Mouse (Mus musculus) hindbrain, embryonic 11.5 days (tissue): ENCODE results near the gene Ifrd1. TPM values are rescaled to one million over a fixed set of nuclear protein-coding genes. Genes with fewer than 3 reads are reported as not detected.

Experiments used
- ATAC-seq: fragments of 200-750 bp; cut with Nextera tagmentation; 2 replicates; pipeline ENCODE4 v1.8.0; 2017; ENCODE audit warnings: mild to moderate bottlenecking, moderate TSS enrichment, moderate library complexity; ENCODE audit not compliant: low FRiP score
- DNase-seq: peaks from one replicate; pipeline ENCODE4 v3.0.0-alpha.2; 2015; ENCODE audit warnings: low spot score
- H3K27ac ChIP-seq: fragments of 300-500 bp; sonication (generic); 2 replicates; pipeline ENCODE4 v1.5.1; 2014; ENCODE audit warnings: mild to moderate bottlenecking, low read depth, low read length
- H3K27me3 ChIP-seq: fragments of 300-500 bp; sonication (generic); 2 replicates; pipeline ENCODE4 v1.6.1; 2014; ENCODE audit warnings: mild to moderate bottlenecking, low read length, moderate library complexity, mixed read lengths; ENCODE audit not compliant: control insufficient read depth, insufficient read depth
- H3K36me3 ChIP-seq: fragments of 300-500 bp; sonication (generic); 2 replicates; pipeline ENCODE4 v1.6.1; 2014; ENCODE audit warnings: mild to moderate bottlenecking, low read length, moderate library complexity, mixed read lengths; ENCODE audit not compliant: control insufficient read depth, insufficient read depth
- H3K4me1 ChIP-seq: fragments of 300-500 bp; sonication (generic); replicated peaks from 2 replicates; pipeline ENCODE4 v1.6.1; 2014; ENCODE audit warnings: low read length, mixed read lengths; ENCODE audit not compliant: control insufficient read depth, insufficient read depth
- H3K4me2 ChIP-seq: fragments of 300-500 bp; sonication (generic); replicated peaks from 2 replicates; pipeline ENCODE4 v1.6.1; 2014; ENCODE audit warnings: mild to moderate bottlenecking, low read depth, low read length
- H3K4me3 ChIP-seq: fragments of 300-500 bp; sonication (generic); 2 replicates; pipeline ENCODE4 v1.5.1; 2014; ENCODE audit warnings: low read depth, low read length
- H3K9ac ChIP-seq: fragments of 300-500 bp; sonication (generic); 2 replicates; pipeline ENCODE4 v1.6.1; 2014; ENCODE audit warnings: low read depth, low read length
- H3K9me3 ChIP-seq: fragments of 300-500 bp; sonication (generic); 2 replicates; pipeline ENCODE4 v1.6.1; 2016; ENCODE audit warnings: low read length; ENCODE audit not compliant: control insufficient read depth
- WGBS: fragments of 180-500 bp; shearing (Covaris S2); extraction: QIAGEN DNeasy Blood & Tissue Kit; methylation state at CpG from one replicate; pipeline ENCODE4 v1.1.7; 2014; 5-methylcytosine and 5-hydroxymethylcytosine counted together
- polyA plus RNA-seq: library from polyadenylated mRNA; unstranded; fragments of >200 nt; fragmentation: Nextera tagmentation; extraction: Ambion mirVana; gene quantifications from 2 replicates; pipeline ENCODE4 v1.2.1, GENCODE M21; 2014

Ifrd1 gene
- polyA plus RNA-seq, 1 experiment from 2014 or later: 200 TPM

DNA sequence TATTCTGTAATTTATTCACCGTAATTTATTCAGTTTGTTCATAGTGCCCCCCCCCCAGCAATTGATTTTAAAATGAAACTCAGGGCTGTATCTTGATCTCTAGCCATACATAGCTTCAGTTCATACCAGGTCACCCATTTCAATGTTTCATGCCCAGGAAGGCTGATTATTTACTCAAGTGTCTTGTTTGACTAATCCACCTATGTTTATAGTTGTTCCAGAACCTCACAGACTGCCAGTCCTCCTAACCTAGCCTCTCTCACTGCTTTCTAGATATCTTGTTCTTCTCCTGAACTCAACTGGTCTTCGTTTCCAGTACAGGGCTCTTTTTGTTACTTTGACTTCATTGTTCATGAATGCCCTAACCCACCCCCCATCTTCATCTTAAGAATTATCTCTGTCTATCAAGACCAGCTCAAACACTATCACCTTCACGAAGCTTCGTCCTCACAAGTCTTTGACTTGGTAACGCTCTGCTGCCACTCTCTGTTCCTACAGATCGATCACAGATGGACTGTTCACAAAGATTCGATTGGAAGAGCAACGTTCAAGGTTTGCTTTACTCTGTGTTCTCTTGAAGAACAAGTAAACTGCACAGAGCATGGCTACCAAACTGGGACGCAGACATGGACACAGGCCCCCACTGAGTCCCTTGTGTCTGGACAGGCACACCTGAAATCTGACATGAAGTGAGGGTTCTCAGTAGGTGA lies 24.0 kb downstream of the Ifrd1 start:
- Histone ChIP-seq H3K27ac (no peak overlapping the region), H3K4me1 (no peaks in the 10 kb centered on the region), H3K9ac (no peak overlapping the region), H3K27me3 (no peaks in the 10 kb centered on the region), H3K4me2 (no peak overlapping the region), H3K9me3 (no peaks in the 10 kb centered on the region), H3K36me3 (no peaks in the 10 kb centered on the region), H3K4me3 (no peak overlapping the region)
- DNase-seq (no peak), ATAC-seq (no peak)
- WGBS: 92% methylated on average over 9 of the region's 9 CpGs

DNA sequence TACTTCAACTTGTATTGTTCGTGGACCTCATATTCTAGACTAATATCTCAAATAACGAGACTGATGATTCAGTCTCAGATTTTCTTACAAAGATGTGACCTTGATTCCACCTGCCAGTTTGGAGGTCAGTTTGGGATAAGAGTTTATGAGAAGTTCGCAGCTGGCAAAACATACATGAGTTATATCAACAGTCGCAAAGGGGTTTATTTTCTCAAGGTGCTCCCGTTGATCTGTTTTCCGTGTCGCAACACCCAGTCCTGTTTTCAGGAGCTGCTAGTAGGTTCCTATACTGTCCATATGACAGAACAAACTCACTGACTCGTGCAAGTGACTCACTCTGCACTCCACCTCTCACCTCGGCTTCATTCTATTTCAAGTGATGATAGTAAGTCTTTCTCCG lies 24.6 kb downstream of the Ifrd1 start:
- no peaks in the 10 kb centered on the region for H3K36me3 ChIP-seq
- H3K9ac ChIP-seq: no peak overlapping the region
- peak overlapping the region; percentile 97 for H3K4me3 ChIP-seq
- no peaks in the 10 kb centered on the region for H3K9me3 ChIP-seq
- DNase-seq: no peak
- no peak for ATAC-seq
- H3K4me1 ChIP-seq: no peaks in the 10 kb centered on the region
- H3K27ac ChIP-seq: peak overlapping the region; percentile 56; the same call in 1 of the 2 replicates
- H3K4me2 ChIP-seq: peak overlapping the region; percentile 57
- 59% methylated on average over 10 of the region's 10 CpGs for WGBS
- no peaks in the 10 kb centered on the region for H3K27me3 ChIP-seq

DNA sequence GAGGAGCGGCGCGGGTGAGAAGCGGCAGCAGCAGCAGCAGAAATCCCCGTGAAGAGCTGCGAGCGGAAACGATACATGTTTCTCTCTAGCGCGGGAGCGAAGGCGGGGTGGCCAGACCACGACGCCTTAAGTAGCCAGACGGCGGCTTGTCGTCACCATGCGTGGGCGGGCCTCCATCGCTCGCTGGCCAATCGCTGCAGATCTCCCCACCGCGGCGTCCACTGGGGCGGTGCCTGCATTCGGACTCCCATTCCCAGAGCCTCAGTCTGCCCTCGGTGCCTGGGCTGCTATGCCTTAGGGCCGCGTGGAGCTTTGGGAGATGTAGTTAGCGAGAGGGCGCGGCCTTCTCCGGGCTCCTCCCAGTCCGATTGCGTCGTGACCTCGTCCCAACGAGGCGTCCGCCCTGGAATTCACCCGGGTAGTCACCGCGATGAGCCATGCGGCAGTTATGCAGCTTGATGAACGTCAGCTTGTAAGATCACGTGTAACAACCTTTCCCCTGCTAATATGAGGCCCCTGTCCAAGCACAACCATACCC lies 25.2 kb downstream of the Ifrd1 start:
- Histone ChIP-seq H3K4me3 (peak overlapping the region; percentile 97), H3K27me3 (no peaks in the 10 kb centered on the region), H3K4me2 (peak overlapping the region; percentile 57), H3K9me3 (no peaks in the 10 kb centered on the region), H3K4me1 (no peaks in the 10 kb centered on the region), H3K36me3 (no peaks in the 10 kb centered on the region), H3K9ac (peak overlapping the region; percentile 93), H3K27ac (peak overlapping the region; percentile 87)
- WGBS: 0% methylated on average over 47 of the region's 47 CpGs
- ATAC-seq (peak; percentile 98), DNase-seq (peak; percentile 97)

DNA sequence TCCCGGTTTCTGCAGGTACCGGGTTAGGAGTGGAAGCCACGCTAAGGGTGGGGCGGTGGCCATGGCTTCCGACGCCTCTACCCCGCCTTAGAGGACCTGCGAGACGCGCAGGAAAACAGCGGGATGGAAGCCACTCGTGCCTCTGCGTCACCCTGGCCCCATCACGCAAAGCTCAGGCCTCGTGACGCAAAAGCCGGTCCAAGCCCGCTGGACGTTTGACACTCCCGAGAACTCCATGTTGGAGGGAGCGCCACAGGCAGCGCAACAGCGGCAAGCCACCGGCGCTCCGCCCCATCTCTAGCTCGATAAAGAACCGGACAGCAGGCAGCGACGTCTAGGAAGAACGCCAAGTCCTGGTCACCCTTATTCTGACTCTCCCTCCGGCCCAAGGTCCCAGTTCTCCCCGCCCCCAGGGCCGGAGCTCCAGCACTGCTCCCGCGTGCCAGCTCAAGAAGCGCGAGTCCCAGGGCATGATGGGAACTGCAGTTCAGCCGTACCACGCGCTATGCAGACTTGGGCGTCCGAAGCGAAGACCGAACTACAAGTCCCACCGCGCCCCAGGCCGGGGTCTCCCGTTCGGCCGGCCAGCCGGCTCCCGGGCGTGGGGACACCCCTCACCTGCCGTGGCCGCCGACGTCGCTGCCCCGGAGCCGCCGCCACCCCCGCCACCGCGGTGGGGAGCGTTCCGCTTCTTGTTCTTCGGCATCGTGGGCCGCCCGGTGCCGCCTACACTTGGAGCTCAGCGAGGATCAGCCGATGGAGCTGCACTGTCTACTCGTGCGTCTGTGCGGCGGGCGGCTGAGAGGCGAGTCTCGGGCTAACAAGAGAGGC lies 25.8 kb downstream of the Ifrd1 start:
- no peaks in the 10 kb centered on the region for H3K9me3 ChIP-seq
- under 1% methylated on average over 78 of the region's 81 CpGs for WGBS
- peak; percentile 95 for ATAC-seq

DNA sequence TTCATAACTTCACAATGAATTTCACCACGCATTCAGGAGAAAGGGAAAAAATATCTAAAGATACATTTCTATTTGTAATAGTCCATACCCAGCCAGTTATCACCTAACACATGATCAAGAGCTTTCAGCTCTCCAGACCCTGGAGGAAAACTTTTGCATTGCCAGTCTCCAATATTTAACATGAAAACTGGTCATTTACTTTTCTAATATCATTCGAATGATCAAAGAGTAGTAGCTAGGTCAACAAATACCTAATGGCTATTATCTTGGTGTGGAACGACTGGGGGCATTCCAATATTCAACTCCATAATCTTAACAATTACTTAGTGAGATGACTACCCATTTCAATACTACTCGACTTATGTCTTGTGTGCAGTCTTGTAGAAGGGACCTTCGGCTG lies 26.7 kb downstream of the Ifrd1 start:
- Histone ChIP-seq H3K4me3 (peak overlapping the region; percentile 97), H3K4me2 (peak overlapping the region; percentile 57), H3K27ac (no peak overlapping the region), H3K9me3 (no peaks in the 10 kb centered on the region), H3K9ac (peak overlapping the region; percentile 93; the same call in 1 of the 2 replicates), H3K36me3 (no peaks in the 10 kb centered on the region), H3K4me1 (no peaks in the 10 kb centered on the region), H3K27me3 (no peaks in the 10 kb centered on the region)
- ATAC-seq (no peak), DNase-seq (no peak)
- 24% methylated on average over 5 of the region's 5 CpGs for WGBS

More for the DNA sequence above, 25.8 kb downstream of the Ifrd1 start:
- Histone ChIP-seq H3K4me2 (peak overlapping the region; percentile 57), H3K9ac (peak overlapping the region; percentile 93), H3K4me3 (peak overlapping the region; percentile 97), H3K27me3 (no peaks in the 10 kb centered on the region), H3K27ac (peak overlapping the region; percentile 87), H3K4me1 (no peaks in the 10 kb centered on the region), H3K36me3 (no peaks in the 10 kb centered on the region)
- DNase-seq: peak; percentile 95

DNA sequence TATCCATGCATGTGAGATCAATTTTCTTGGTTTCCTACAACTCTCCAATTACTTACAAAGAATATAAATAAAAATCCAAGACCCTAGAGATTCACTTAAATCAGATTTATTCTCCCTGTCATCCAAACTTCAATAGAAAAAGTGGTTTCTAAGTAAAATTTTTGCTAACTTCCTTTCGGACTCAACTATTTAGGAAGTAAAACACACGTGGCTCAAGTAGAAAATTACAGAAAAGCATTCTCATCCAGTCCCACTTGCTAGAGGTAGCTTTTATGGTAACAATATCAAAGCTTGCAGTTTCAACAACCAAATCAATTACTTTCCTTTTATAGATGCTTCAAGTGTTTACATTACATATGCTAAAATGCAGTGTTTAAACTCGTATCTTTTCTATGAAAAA lies 27.4 kb downstream of the Ifrd1 start:
- ATAC-seq: no peak

DNA sequence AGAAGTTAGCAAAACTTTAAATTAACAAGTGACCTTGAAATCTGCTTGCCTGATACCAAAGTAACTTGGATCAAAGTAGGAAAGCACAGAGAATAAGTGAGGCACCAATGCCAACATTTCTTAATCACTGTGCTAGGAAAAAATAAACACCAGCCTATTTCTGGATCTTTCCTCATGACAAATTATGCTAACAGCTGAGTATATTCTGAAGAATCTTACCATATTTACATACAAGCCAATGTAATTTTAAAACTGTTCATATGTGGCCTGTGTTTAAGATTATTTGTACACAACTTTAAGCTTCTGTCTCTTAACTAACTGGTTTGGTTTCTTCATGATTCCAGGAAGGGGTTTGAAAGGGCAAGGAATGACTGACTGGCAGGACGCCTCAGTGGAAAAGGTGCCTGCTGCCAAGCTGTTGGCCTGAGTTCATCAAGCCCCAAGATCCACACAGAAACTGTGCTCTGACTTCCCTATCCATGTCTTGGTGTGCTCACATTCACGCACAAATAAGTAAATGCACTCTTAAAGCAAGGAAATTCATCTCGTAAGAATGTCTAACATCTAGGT lies 28.2 kb downstream of the Ifrd1 start:
- no peak for DNase-seq
- ATAC-seq: no peak
- Histone ChIP-seq H3K27ac (no peak overlapping the region), H3K4me2 (peak overlapping the region; percentile 18; the same call in 1 of the 2 replicates), H3K4me1 (no peaks in the 10 kb centered on the region), H3K9ac (no peak overlapping the region), H3K9me3 (no peaks in the 10 kb centered on the region), H3K36me3 (peaks cover 3% of the 10 kb centered on the region; the same call in 1 of the 2 replicates), H3K27me3 (no peaks in the 10 kb centered on the region), H3K4me3 (peak overlapping the region; percentile 16; the same call in 1 of the 2 replicates)
- WGBS: 72% methylated on average over 3 of the region's 3 CpGs

More for the DNA sequence above, 27.4 kb downstream of the Ifrd1 start:
- no peak for DNase-seq
- Histone ChIP-seq H3K27me3 (no peaks in the 10 kb centered on the region), H3K4me3 (peak overlapping the region; percentile 97; the same call in 1 of the 2 replicates), H3K36me3 (no peaks in the 10 kb centered on the region), H3K4me2 (peak overlapping the region; percentile 57; the same call in 1 of the 2 replicates), H3K27ac (no peak overlapping the region), H3K9ac (no peak overlapping the region), H3K9me3 (no peaks in the 10 kb centered on the region), H3K4me1 (no peaks in the 10 kb centered on the region)
- WGBS: 44% methylated on average over 3 of the region's 3 CpGs

DNA sequence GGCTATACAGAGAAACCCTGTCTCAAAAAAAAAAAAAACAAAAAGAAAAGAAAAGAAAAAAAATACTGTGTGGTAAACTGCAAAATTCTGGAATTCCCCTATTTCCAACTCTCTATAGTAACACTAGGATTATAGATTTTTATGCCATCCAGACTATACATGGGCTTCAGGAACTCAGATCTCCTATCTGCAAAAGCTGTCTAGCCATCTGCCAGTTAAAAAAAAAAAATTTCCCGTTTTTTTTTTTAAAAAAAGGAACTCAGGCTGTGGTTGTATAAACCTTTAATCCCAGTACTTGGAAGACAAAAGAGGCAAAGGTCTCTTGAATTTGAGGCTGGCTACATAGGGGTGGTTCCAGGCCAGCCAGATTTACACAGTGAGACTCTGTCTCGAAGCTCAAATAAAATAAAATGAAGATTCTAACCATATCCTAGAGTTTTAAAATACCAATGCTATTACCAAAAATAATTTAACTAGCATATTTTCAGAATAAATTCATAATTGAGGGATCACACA lies 29.8 kb downstream of the Ifrd1 start:
- ATAC-seq (no peak), DNase-seq (no peak)
- Histone ChIP-seq H3K4me1 (no peaks in the 10 kb centered on the region), H3K36me3 (peaks cover 11% of the 10 kb centered on the region), H3K9me3 (no peaks in the 10 kb centered on the region), H3K4me3 (no peak overlapping the region), H3K27me3 (no peaks in the 10 kb centered on the region), H3K9ac (no peak overlapping the region), H3K27ac (no peak overlapping the region), H3K4me2 (no peak overlapping the region)
- 79% methylated on average over 2 of the region's 2 CpGs for WGBS
